In the genomic region with DNA sequence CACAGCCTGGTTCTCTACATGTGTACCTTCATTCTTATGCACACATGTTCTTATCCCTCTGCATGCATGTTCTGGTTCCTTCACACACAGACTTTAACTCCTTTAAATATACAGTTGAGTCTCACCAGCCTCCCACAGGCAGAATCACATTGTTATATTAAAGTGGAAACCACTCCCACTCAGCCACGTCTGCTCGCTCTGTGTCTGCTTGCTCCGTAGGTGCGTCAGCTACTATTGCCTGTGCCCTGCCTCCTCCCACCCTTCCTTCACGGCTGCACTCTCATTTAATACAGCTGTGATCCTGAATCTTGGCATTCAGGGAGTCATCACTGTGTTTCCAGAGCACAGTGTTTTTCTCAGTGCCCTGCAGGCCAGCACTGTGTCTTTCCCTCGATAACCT, we compare ENCODE assay signal across 25 mouse cellular contexts. TPM values are rescaled to one million over a fixed set of nuclear protein-coding genes. Genes with fewer than 3 reads are reported as not detected.
DNase-seq lines count a peak whose midpoint lies in the region; ATAC-seq lines count a peak whose summit lies in the region.
"Had no signal": no experiment of that assay in that cellular context is flagged by ENCODE, and none has a peak within 500 bp of the region (broad histone marks: within the 10 kb centered on the region; RNA-seq: fewer than 3 reads in every experiment).

No protein-coding gene starts in this region.

- peak; percentile 39 to 67 for DNase-seq in layer of hippocampus, adult 18-20 months (ENCODE audit: low spot score in 2 of 2)
- no peak for DNase-seq in layer of hippocampus, adult 9-10 months (ENCODE audit: low spot score)
- DNase-seq in brain, adult 2 months (ENCODE audit: low read depth, low spot score) = peak; percentile 81
- DNase-seq in left cerebral cortex, adult 9 months (ENCODE audit: low spot score in 2 of 2) = peak; percentile 51 to 64
- peak; percentile 22 for DNase-seq in right cerebral cortex, postnatal 14 days
- no peak for DNase-seq in urinary bladder, adult 2 months (ENCODE audit: low spot score)
- DNase-seq: adrenal gland, postnatal 25 days; B cell, adult 2 months; cerebellum, adult 18-20 months; kidney, adult 2 months; kidney, postnatal 14 days; thymus, postnatal 25 days had no signal

- no peak for ATAC-seq in inflammation-experienced regulatory T-cells, adult 6 months
- ATAC-seq: hindbrain, postnatal 0 days; lung, postnatal 0 days had no signal

RNA-seq across cellular contexts. Expression of gene Colec11, which starts 10.8 kb away (rescaled TPM):
- total RNA-seq in layer of hippocampus, adult 18-20 months (2021) = under 1 TPM; 0.46 to 0.94 TPM
- polyA plus RNA-seq in inflammation-experienced regulatory T-cells, adult 6 months (2017; shearing (Covaris generic)) = under 1 TPM in 1 of 3 experiments, not detected in 2; 0.31 TPM
- 5.4 and 7.9 TPM in 2 replicates for polyA plus RNA-seq in urinary bladder, adult 2 months (2012; rRNA removed)

RNA-seq across cellular contexts. Expression of gene Rps7, which starts 23.4 kb away (rescaled TPM):
- 100 to 1,000 TPM; 303 to 306 TPM for total RNA-seq in layer of hippocampus, adult 18-20 months (2021)
- polyA plus RNA-seq in inflammation-experienced regulatory T-cells, adult 6 months (2017; shearing (Covaris generic)) = 1,000 to 10,000 TPM; 1,531 to 2,541 (median 1,663) TPM
- 842 and 930 TPM in 2 replicates for polyA plus RNA-seq in urinary bladder, adult 2 months (2012; rRNA removed)

RNA-seq across cellular contexts. Expression of gene Allc, which starts 30.1 kb away (rescaled TPM):
- total RNA-seq in layer of hippocampus, adult 18-20 months (2021) = under 1 TPM; 0.52 to 0.56 TPM
- not detected for polyA plus RNA-seq in inflammation-experienced regulatory T-cells, adult 6 months (2017; shearing (Covaris generic))
- polyA plus RNA-seq in urinary bladder, adult 2 months (2012; rRNA removed) = not detected in 2 replicates
- total RNA-seq: adrenal gland, postnatal 25 days; gastrocnemius, adult 18-20 months; hindbrain, postnatal 0 days had no signal
- polyA plus RNA-seq: forebrain, embryonic 12.5 days; heart, embryonic 10.5 days; heart, postnatal 0 days; hindbrain, embryonic 10.5 days; limb, embryonic 15.5 days; liver, embryonic 15.5 days; lung, postnatal 0 days; midbrain, embryonic 12.5 days; neural tube, embryonic 12.5 days; small intestine, adult 2 months had no signal

RNA-seq across cellular contexts. Expression of gene Rnaseh1, which starts 37.0 kb away (rescaled TPM):
- 10 to 100 TPM; 13.7 to 14.0 TPM for total RNA-seq in layer of hippocampus, adult 18-20 months (2021)
- polyA plus RNA-seq in inflammation-experienced regulatory T-cells, adult 6 months (2017; shearing (Covaris generic)) = 10 to 100 TPM; 21.7 to 32.7 (median 28.9) TPM
- polyA plus RNA-seq in urinary bladder, adult 2 months (2012; rRNA removed) = 16.9 and 25.3 TPM in 2 replicates

Comparison
In these comparisons a context has a peak if more than half of its experiments do, and no peak if none do; other contexts are left out.
1. DNase-seq: peak in layer of hippocampus, adult 18-20 months (2 of 2), brain, adult 2 months (single experiment), left cerebral cortex, adult 9 months (2 of 2) and right cerebral cortex, postnatal 14 days (single experiment); none in layer of hippocampus, adult 9-10 months (single experiment) and urinary bladder, adult 2 months (single experiment).